Mouse (Mus musculus): ENCODE results near the gene Rtf2. TPM values are rescaled to one million over a fixed set of nuclear protein-coding genes. Genes with fewer than 3 reads are reported as not detected.

Gene Rtf2
- polyA plus RNA-seq, 1 experiment, result 57.1 TPM

- H3K27me3 ChIP-seq (replicated peaks), result peaks cover 32% of the 10 kb centered on the region
- no peak for TF ChIP-seq FLI1 (IDR thresholded peaks at IDR 0.05; ENCODE audit: low read length)
- no peak for TF ChIP-seq GATA1 (IDR thresholded peaks at IDR 0.05; ENCODE audit: borderline replicate concordance, low read length)
- H3K4me1 ChIP-seq, result peaks cover 15% of the 10 kb centered on the region
- no peaks in the 10 kb centered on the region for H3K9me3 ChIP-seq
- H3K4me3 ChIP-seq (replicated peaks), result no peak overlapping the region
- no peaks in the 10 kb centered on the region for H3K36me3 ChIP-seq (replicated peaks; ENCODE audit: low read length)
Observed at GRCm38 (mm10) chr2:172501341-172501740, 61.0 kb downstream of the Rtf2 start.

- Histone ChIP-seq H3K4me3 (replicated peaks) (no peak overlapping the region), H3K36me3 (replicated peaks; ENCODE audit: low read length) (no peaks in the 10 kb centered on the region), H3K27me3 (replicated peaks) (peaks cover 29% of the 10 kb centered on the region), H3K9me3 (no peaks in the 10 kb centered on the region), H3K4me1 (peaks cover 15% of the 10 kb centered on the region)
- no peak for TF ChIP-seq FLI1 (IDR thresholded peaks at IDR 0.05; ENCODE audit: low read length)
- no peak for TF ChIP-seq GATA1 (IDR thresholded peaks at IDR 0.05; ENCODE audit: borderline replicate concordance, low read length)
Observed at GRCm38 (mm10) chr2:172502168-172502567, 61.8 kb downstream of the Rtf2 start.

GRCm38 (mm10) chr2:172506121-172506520 lies 65.8 kb downstream of the Rtf2 start:
- no peak overlapping the region for H3K4me3 ChIP-seq (replicated peaks)
- peaks cover 20% of the 10 kb centered on the region for H3K27me3 ChIP-seq (replicated peaks)
- TF ChIP-seq GATA1 (IDR thresholded peaks at IDR 0.05; ENCODE audit: borderline replicate concordance, low read length) (no peak), FLI1 (IDR thresholded peaks at IDR 0.05; ENCODE audit: low read length) (no peak)
- peaks cover 7% of the 10 kb centered on the region; the same call in 1 of the 2 replicates for H3K4me1 ChIP-seq
- H3K36me3 ChIP-seq (replicated peaks; ENCODE audit: low read length), result no peaks in the 10 kb centered on the region
- no peaks in the 10 kb centered on the region for H3K9me3 ChIP-seq

- no peaks in the 10 kb centered on the region for H3K9me3 ChIP-seq
- H3K4me3 ChIP-seq (replicated peaks), result no peak overlapping the region
- no peaks in the 10 kb centered on the region for H3K36me3 ChIP-seq (replicated peaks; ENCODE audit: low read length)
- no peak for TF ChIP-seq GATA1 (IDR thresholded peaks at IDR 0.05; ENCODE audit: borderline replicate concordance, low read length)
- TF ChIP-seq FLI1 (IDR thresholded peaks at IDR 0.05; ENCODE audit: low read length), result no peak
- peaks cover 21% of the 10 kb centered on the region for H3K27me3 ChIP-seq (replicated peaks)
- H3K4me1 ChIP-seq, result peaks cover 4% of the 10 kb centered on the region; the same call in 1 of the 2 replicates
Observed at GRCm38 (mm10) chr2:172510056-172510712, 69.8 kb downstream of the Rtf2 start.

GRCm38 (mm10) chr2:172510899-172511298 lies 70.5 kb downstream of the Rtf2 start:
- peaks cover 19% of the 10 kb centered on the region for H3K27me3 ChIP-seq (replicated peaks)
- no peak overlapping the region for H3K4me3 ChIP-seq (replicated peaks)
- no peaks in the 10 kb centered on the region; the same call in 1 of the 2 replicates for H3K4me1 ChIP-seq
- TF ChIP-seq FLI1 (IDR thresholded peaks at IDR 0.05; ENCODE audit: low read length) (no peak), GATA1 (IDR thresholded peaks at IDR 0.05; ENCODE audit: borderline replicate concordance, low read length) (no peak)
- no peaks in the 10 kb centered on the region for H3K36me3 ChIP-seq (replicated peaks; ENCODE audit: low read length)
- no peaks in the 10 kb centered on the region for H3K9me3 ChIP-seq

GRCm38 (mm10) chr2:172516407-172516992 lies 76.1 kb downstream of the Rtf2 start:
- H3K36me3 ChIP-seq (replicated peaks; ENCODE audit: low read length), result no peaks in the 10 kb centered on the region
- no peak overlapping the region for H3K4me3 ChIP-seq (replicated peaks)
- H3K9me3 ChIP-seq, result peaks cover 10% of the 10 kb centered on the region
- peaks cover 35% of the 10 kb centered on the region for H3K27me3 ChIP-seq (replicated peaks)
- H3K4me1 ChIP-seq, result no peaks in the 10 kb centered on the region; the same call in 1 of the 2 replicates
- TF ChIP-seq FLI1 (IDR thresholded peaks at IDR 0.05; ENCODE audit: low read length) (no peak), GATA1 (IDR thresholded peaks at IDR 0.05; ENCODE audit: borderline replicate concordance, low read length) (no peak)

Other genes starting within 250 kb of the Rtf2 start
- gene Mc3r, start 192.1 kb upstream of the Rtf2 start, polyA plus RNA-seq (2012; ENCODE audit: insufficient read depth, low replicate concordance), result not detected in 2 replicates
- 2.9 and 4.3 TPM in 2 replicates for gene Fam210b, start 95.0 kb upstream of the Rtf2 start, polyA plus RNA-seq (2012; ENCODE audit: insufficient read depth, low replicate concordance)
- 7.0 and 9.6 TPM in 2 replicates for gene Aurka, start 70.0 kb upstream of the Rtf2 start, polyA plus RNA-seq (2012; ENCODE audit: insufficient read depth, low replicate concordance)
- gene Cstf1, start 69.9 kb upstream of the Rtf2 start, polyA plus RNA-seq (2012; ENCODE audit: insufficient read depth, low replicate concordance), result 7.2 and 7.4 TPM in 2 replicates
- 5.9 TPM in 2 replicates for gene Cass4, start 46.8 kb upstream of the Rtf2 start, polyA plus RNA-seq (2012; ENCODE audit: insufficient read depth, low replicate concordance)
- gene Gcnt7, start 18.0 kb downstream of the Rtf2 start, polyA plus RNA-seq (2012; ENCODE audit: insufficient read depth, low replicate concordance), result not detected in 2 replicates
- gene Fam209, start 32.0 kb downstream of the Rtf2 start, polyA plus RNA-seq (2012; ENCODE audit: insufficient read depth, low replicate concordance), result not detected in 2 replicates
- not detected in 2 replicates for gene Tfap2c, start 109.0 kb downstream of the Rtf2 start, polyA plus RNA-seq (2012; ENCODE audit: insufficient read depth, low replicate concordance)

All from megakaryocyte, embryonic 14.5 days (primary cell).